Mouse (Mus musculus) heart, embryonic 11.5 days (tissue): Measurements from ENCODE around the gene Ube2g2. TPM values are rescaled to one million over a fixed set of nuclear protein-coding genes. Genes with fewer than 3 reads are reported as not detected.
A peak's percentile ranks its signal among the peaks of the same experiment; 100 is the strongest.

Experiments used
- ATAC-seq: fragments of 200-750 bp; cut with Nextera tagmentation; replicated peaks from 2 replicates; pipeline ENCODE4 v1.8.0; 2017; ENCODE audit warnings: moderate library complexity; ENCODE audit not compliant: insufficient number of reproducible peaks, low FRiP score, low TSS enrichment
- H3K27ac ChIP-seq: fragments of 300-500 bp; sonication (generic); 2 replicates; pipeline ENCODE4 v1.5.1; 2014; ENCODE audit warnings: mild to moderate bottlenecking, low read depth, low read length
- H3K27me3 ChIP-seq: fragments of 300-500 bp; sonication (generic); 2 replicates; pipeline ENCODE4 v1.6.1; 2014; ENCODE audit warnings: mild to moderate bottlenecking, low read length, mixed read lengths; ENCODE audit not compliant: control insufficient read depth, insufficient read depth
- H3K36me3 ChIP-seq: fragments of 300-500 bp; sonication (generic); 2 replicates; pipeline ENCODE4 v1.6.1; 2014; ENCODE audit warnings: mild to moderate bottlenecking, low read length, moderate library complexity, mixed read lengths; ENCODE audit not compliant: control insufficient read depth, insufficient read depth
- H3K4me1 ChIP-seq: fragments of 300-500 bp; sonication (generic); 2 replicates; pipeline ENCODE4 v1.6.1; 2014; ENCODE audit warnings: low read length; ENCODE audit not compliant: control insufficient read depth, insufficient read depth
- H3K4me2 ChIP-seq: fragments of 300-500 bp; sonication (generic); 2 replicates; pipeline ENCODE4 v1.6.1; 2014; ENCODE audit warnings: mild to moderate bottlenecking, moderate library complexity
- H3K4me3 ChIP-seq: fragments of 300-500 bp; sonication (generic); 2 replicates; pipeline ENCODE4 v1.5.1; 2014; ENCODE audit warnings: low read depth, low read length
- H3K9ac ChIP-seq: fragments of 300-500 bp; sonication (generic); 2 replicates; pipeline ENCODE4 v1.6.1; 2014; ENCODE audit warnings: mild to moderate bottlenecking, low read depth, low read length, moderate library complexity
- H3K9me3 ChIP-seq: fragments of 300-500 bp; sonication (generic); replicated peaks from 2 replicates; pipeline ENCODE4 v1.6.1; 2016; ENCODE audit warnings: low read length; ENCODE audit not compliant: control insufficient read depth
- WGBS: fragments of 180-500 bp; shearing (Covaris S2); extraction: QIAGEN DNeasy Blood & Tissue Kit; methylation state at CpG from one replicate; pipeline ENCODE4 v1.1.7; 2014; ENCODE audit not compliant: insufficient replicate concordance; 5-methylcytosine and 5-hydroxymethylcytosine counted together
- polyA plus RNA-seq: library from polyadenylated mRNA; unstranded; fragments of >200 nt; fragmentation: Nextera tagmentation; extraction: Ambion mirVana; gene quantifications from 2 replicates; pipeline ENCODE4 v1.2.1, GENCODE M21; 2014

The Ube2g2 gene
- polyA plus RNA-seq, 1 experiment from 2014 or later = 38.0 TPM

GRCm38 (mm10) chr10:77666342-77666741 lies 44.3 kb downstream of the Ube2g2 start:
- Histone ChIP-seq H3K9ac (no peak overlapping the region), H3K4me1 (no peaks in the 10 kb centered on the region; the same call in 1 of the 2 replicates), H3K27me3 (peaks cover 16% of the 10 kb centered on the region), H3K4me3 (no peak overlapping the region), H3K36me3 (no peaks in the 10 kb centered on the region), H3K27ac (no peak overlapping the region), H3K9me3 (no peaks in the 10 kb centered on the region), H3K4me2 (no peak overlapping the region)
- no peak for ATAC-seq
- WGBS = 82% methylated on average over 8 of the region's 8 CpGs

- Histone ChIP-seq H3K9ac (no peak overlapping the region), H3K36me3 (no peaks in the 10 kb centered on the region), H3K27me3 (peaks cover 16% of the 10 kb centered on the region), H3K4me3 (no peak overlapping the region), H3K27ac (no peak overlapping the region), H3K9me3 (no peaks in the 10 kb centered on the region), H3K4me1 (no peaks in the 10 kb centered on the region; the same call in 1 of the 2 replicates), H3K4me2 (no peak overlapping the region)
- WGBS = 72% methylated on average over 4 of the region's 4 CpGs
- ATAC-seq = no peak
These were observed 45.3 kb downstream of the Ube2g2 start for GRCm38 (mm10) chr10:77667402-77667801.

GRCm38 (mm10) chr10:77670710-77671109 lies 48.6 kb downstream of the Ube2g2 start:
- Histone ChIP-seq H3K36me3 (no peaks in the 10 kb centered on the region), H3K27me3 (peaks cover 11% of the 10 kb centered on the region), H3K4me2 (no peak overlapping the region), H3K27ac (peak overlapping the region; percentile 73), H3K4me3 (no peak overlapping the region), H3K9ac (no peak overlapping the region), H3K4me1 (no peaks in the 10 kb centered on the region; the same call in 1 of the 2 replicates), H3K9me3 (no peaks in the 10 kb centered on the region)
- 83% methylated on average over 4 of the region's 4 CpGs for WGBS
- ATAC-seq = no peak

GRCm38 (mm10) chr10:77671519-77671918 lies 49.4 kb downstream of the Ube2g2 start:
- Histone ChIP-seq H3K36me3 (no peaks in the 10 kb centered on the region), H3K4me1 (no peaks in the 10 kb centered on the region; the same call in 1 of the 2 replicates), H3K27me3 (peaks cover 19% of the 10 kb centered on the region), H3K9ac (no peak overlapping the region), H3K4me3 (no peak overlapping the region), H3K9me3 (no peaks in the 10 kb centered on the region), H3K27ac (peak overlapping the region; percentile 73), H3K4me2 (no peak overlapping the region)
- ATAC-seq = peak; percentile 82
- whole genome bisulfite sequencing = 15% methylated on average over 4 of the region's 4 CpGs

- Histone ChIP-seq H3K9me3 (no peaks in the 10 kb centered on the region), H3K9ac (no peak overlapping the region), H3K4me3 (no peak overlapping the region), H3K27me3 (peaks cover 40% of the 10 kb centered on the region), H3K27ac (no peak overlapping the region), H3K4me1 (peaks cover 5% of the 10 kb centered on the region), H3K4me2 (no peak overlapping the region), H3K36me3 (no peaks in the 10 kb centered on the region)
- no peak for ATAC-seq
- 52% methylated on average over 13 of the region's 13 CpGs for WGBS
These were observed 51.7 kb downstream of the Ube2g2 start for GRCm38 (mm10) chr10:77673765-77674164.

- H3K27me3 ChIP-seq = peaks cover 45% of the 10 kb centered on the region
- peak overlapping the region; percentile 33 for H3K4me3 ChIP-seq
- peak overlapping the region; percentile 66 for H3K4me2 ChIP-seq
- no peaks in the 10 kb centered on the region for H3K36me3 ChIP-seq
- H3K27ac ChIP-seq = no peak overlapping the region
- no peaks in the 10 kb centered on the region for H3K9me3 ChIP-seq
- H3K4me1 ChIP-seq = peaks cover 5% of the 10 kb centered on the region
- H3K9ac ChIP-seq = no peak overlapping the region
- under 1% methylated on average over 35 of the region's 35 CpGs for WGBS
- no peak for ATAC-seq
These were observed 55.5 kb downstream of the Ube2g2 start for GRCm38 (mm10) chr10:77677562-77677961.

- ATAC-seq = no peak
- Histone ChIP-seq H3K27ac (no peak overlapping the region), H3K4me3 (no peak overlapping the region), H3K4me2 (no peak overlapping the region), H3K4me1 (no peaks in the 10 kb centered on the region; the same call in none of the 2 replicates), H3K36me3 (no peaks in the 10 kb centered on the region), H3K27me3 (peaks cover 56% of the 10 kb centered on the region), H3K9ac (no peak overlapping the region), H3K9me3 (no peaks in the 10 kb centered on the region)
- 72% methylated on average over 7 of the region's 7 CpGs for WGBS
These were observed 60.9 kb downstream of the Ube2g2 start for GRCm38 (mm10) chr10:77682994-77683393.

GRCm38 (mm10) chr10:77684181-77684580 lies 62.1 kb downstream of the Ube2g2 start:
- peaks cover 58% of the 10 kb centered on the region for H3K27me3 ChIP-seq
- H3K4me3 ChIP-seq = no peak overlapping the region
- no peak overlapping the region for H3K27ac ChIP-seq
- ATAC-seq = no peak
- WGBS = 35% methylated on average over 8 of the region's 8 CpGs
- no peaks in the 10 kb centered on the region for H3K36me3 ChIP-seq
- H3K9me3 ChIP-seq = no peaks in the 10 kb centered on the region
- no peak overlapping the region for H3K9ac ChIP-seq
- H3K4me1 ChIP-seq = no peaks in the 10 kb centered on the region; the same call in 1 of the 2 replicates
- H3K4me2 ChIP-seq = no peak overlapping the region

GRCm38 (mm10) chr10:77685895-77686664 lies 64.0 kb downstream of the Ube2g2 start, which contains the start of gene Tspear:
Gene Tspear (plus strand): TSS chr10:77686569.
- peak within 1 kb of the TSS; percentile 9 for H3K4me2 ChIP-seq
- WGBS = 2% methylated on average over 22 of the region's 22 CpGs
- H3K27ac ChIP-seq = no peak within 1 kb of the TSS
- H3K27me3 ChIP-seq = peaks cover 64% of the 10 kb centered on the region
- H3K36me3 ChIP-seq = no peaks in the 10 kb centered on the region
- no peaks in the 10 kb centered on the region; the same call in 1 of the 2 replicates for H3K4me1 ChIP-seq
- no peak for ATAC-seq
- no peak within 1 kb of the TSS; the same call in 1 of the 2 replicates for H3K4me3 ChIP-seq
- H3K9me3 ChIP-seq = no peaks in the 10 kb centered on the region
- H3K9ac ChIP-seq = no peak within 1 kb of the TSS
